Mouse (Mus musculus) liver, embryonic 14.5 days (tissue): Measurements from ENCODE around the gene Apex1. TPM values are rescaled to one million over a fixed set of nuclear protein-coding genes. Genes with fewer than 3 reads are reported as not detected.
A peak's percentile ranks its signal among the peaks of the same experiment; 100 is the strongest.

Source experiments
- ATAC-seq: fragments of 200-750 bp; cut with Nextera tagmentation; 2 replicates; pipeline ENCODE4 v1.8.0; 2017; ENCODE audit warnings: moderate number of reproducible peaks, mild to moderate bottlenecking, moderate library complexity; ENCODE audit not compliant: insufficient read depth
- DNase-seq, 3 experiments: peaks; one replicate each; pipeline ENCODE4 v3.0.0-alpha.2; 2012 to 2013; ENCODE audit warnings: low read depth in 3 of 3, low spot score in 3 of 3
- H3K27ac ChIP-seq: fragments of 300-500 bp; sonication (generic); 2 replicates; pipeline ENCODE4 v1.5.1; 2014; ENCODE audit warnings: moderate library complexity, mild to moderate bottlenecking, control low read depth, inconsistent platforms
- H3K27me3 ChIP-seq: fragments of 300-500 bp; sonication (generic); 2 replicates; pipeline ENCODE4 v1.6.1; 2014; ENCODE audit warnings: mild to moderate bottlenecking, low read length, moderate library complexity; ENCODE audit not compliant: control insufficient read depth, insufficient read depth
- H3K36me3 ChIP-seq: fragments of 300-500 bp; sonication (generic); replicated peaks from 2 replicates; pipeline ENCODE4 v1.6.1; 2014; ENCODE audit warnings: low read depth; ENCODE audit not compliant: control insufficient read depth, insufficient read depth
- H3K4me1 ChIP-seq, 2 experiments: fragments of 200-500 bp in 1 of 2; fragments of 300-500 bp in 1 of 2; sonication (generic) in 1 of 2; replicated peaks; 2 replicates each; pipeline ENCODE4 v1.6.1; 2012 to 2014; ENCODE audit warnings: antibody characterized with exemption in 1 of 2, inconsistent platforms in 1 of 2, low read length in 1 of 2; ENCODE audit not compliant: control insufficient read depth in 2 of 2, insufficient read depth in 2 of 2
- H3K4me2 ChIP-seq: fragments of 300-500 bp; sonication (generic); 2 replicates; pipeline ENCODE4 v1.6.1; 2014; ENCODE audit warnings: low read depth, mild to moderate bottlenecking, control low read depth, moderate library complexity
- H3K4me3 ChIP-seq, 2 experiments: fragments of 200-500 bp in 1 of 2; fragments of 300-500 bp in 1 of 2; sonication (generic) in 1 of 2; 2 replicates each; pipeline ENCODE4 v1.5.1; 2012 to 2014; ENCODE audit warnings: low read depth in 2 of 2, low read length in 2 of 2, mild to moderate bottlenecking in 2 of 2, control low read depth in 1 of 2, inconsistent platforms in 1 of 2, moderate library complexity in 1 of 2; ENCODE audit not compliant: insufficient read depth in 1 of 2
- H3K9ac ChIP-seq: fragments of 300-500 bp; sonication (generic); replicated peaks from 2 replicates; pipeline ENCODE4 v1.6.1; 2014; ENCODE audit warnings: mild to moderate bottlenecking, control low read depth, moderate library complexity
- H3K9me3 ChIP-seq: fragments of 300-500 bp; sonication (generic); 2 replicates; pipeline ENCODE4 v1.6.1; 2016; ENCODE audit warnings: low read length, mixed read lengths; ENCODE audit not compliant: control insufficient read depth
- CTCF ChIP-seq: IDR thresholded peaks from 2 replicates; pipeline ENCODE4 v1.5.1; 2016; ENCODE audit warnings: antibody characterized with exemption, low read depth, control low read depth
- EP300 ChIP-seq: IDR thresholded peaks from 2 replicates; pipeline ENCODE4 v1.6.1; 2016; ENCODE audit warnings: antibody characterized with exemption, low read depth
- WGBS: fragments of 180-500 bp; shearing (Covaris S2); extraction: QIAGEN DNeasy Blood & Tissue Kit; methylation state at CpG from one replicate; pipeline ENCODE4 v1.1.7; 2014; ENCODE audit not compliant: insufficient replicate concordance; 5-methylcytosine and 5-hydroxymethylcytosine counted together
- polyA plus RNA-seq, 2 experiments: library from polyadenylated mRNA; depleted of rRNA in 1 of 2; stranded (reverse) in 1 of 2; unstranded in 1 of 2; fragments of >200 nt; fragmentation: Nextera tagmentation in 1 of 2; extraction: Ambion mirVana in 1 of 2; gene quantifications; 2 replicates each; pipeline versions ENCODE4 v1.2.1 to v1.2.3; 2012 to 2014

Gene Apex1
- polyA plus RNA-seq, 2 experiments = 51.3 to 90.8 TPM

DNA sequence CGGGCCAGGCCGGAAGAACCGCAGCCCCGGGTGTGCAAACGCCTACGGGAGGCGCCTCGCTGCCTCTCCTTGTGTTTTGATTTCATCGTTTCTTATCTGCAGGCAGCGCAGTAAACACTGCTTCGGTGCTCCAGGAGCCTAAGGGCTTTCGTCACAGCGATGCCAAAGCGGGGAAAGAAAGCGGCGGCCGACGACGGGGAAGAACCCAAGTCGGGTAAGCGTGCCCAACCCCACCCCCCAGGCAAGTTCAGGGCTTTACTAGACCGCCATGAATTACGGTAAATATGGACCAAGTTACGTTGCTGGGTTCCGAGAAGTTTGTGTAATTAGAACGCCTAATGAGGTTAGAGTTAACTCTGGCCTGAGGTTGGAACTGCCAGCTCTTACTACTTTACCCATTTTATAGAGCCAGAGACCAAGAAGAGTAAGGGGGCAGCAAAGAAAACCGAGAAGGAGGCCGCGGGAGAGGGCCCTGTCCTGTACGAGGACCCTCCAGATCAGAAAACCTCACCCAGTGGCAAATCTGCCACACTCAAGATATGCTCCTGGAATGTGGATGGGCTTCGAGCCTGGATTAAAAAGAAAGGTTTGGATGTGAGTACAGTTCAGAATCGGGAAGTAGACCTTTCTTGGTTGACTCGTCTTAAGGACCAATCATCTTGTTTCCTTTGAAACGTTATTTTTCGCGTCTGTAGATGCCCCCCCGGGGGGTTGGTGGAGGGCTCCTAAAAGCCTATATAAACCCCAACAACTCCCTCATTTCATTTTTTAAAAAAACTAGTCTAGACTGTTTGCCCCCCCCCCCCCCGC lies 548 bp downstream of the Apex1 start:
- H3K27ac ChIP-seq = peak overlapping the region; percentile 72
- H3K27me3 ChIP-seq = no peaks in the 10 kb centered on the region
- peak overlapping the region; percentile 77 to 85 for H3K4me3 ChIP-seq
- peaks cover 31% of the 10 kb centered on the region for H3K36me3 ChIP-seq
- H3K4me2 ChIP-seq = peak overlapping the region; percentile 96
- peak overlapping the region; percentile 69 for H3K9ac ChIP-seq
- WGBS = under 1% methylated on average over 38 of the region's 38 CpGs
- peak in 2 of 3 experiments; percentile 37 to 42 for DNase-seq
- ATAC-seq = peak; percentile 68
- no peak for TF ChIP-seq CTCF
- TF ChIP-seq EP300 = no peak
- H3K9me3 ChIP-seq = no peaks in the 10 kb centered on the region
- H3K4me1 ChIP-seq = peaks cover 3 to 13% of the 10 kb centered on the region in 2 experiments; a peak in 3 of 4 replicates

DNA sequence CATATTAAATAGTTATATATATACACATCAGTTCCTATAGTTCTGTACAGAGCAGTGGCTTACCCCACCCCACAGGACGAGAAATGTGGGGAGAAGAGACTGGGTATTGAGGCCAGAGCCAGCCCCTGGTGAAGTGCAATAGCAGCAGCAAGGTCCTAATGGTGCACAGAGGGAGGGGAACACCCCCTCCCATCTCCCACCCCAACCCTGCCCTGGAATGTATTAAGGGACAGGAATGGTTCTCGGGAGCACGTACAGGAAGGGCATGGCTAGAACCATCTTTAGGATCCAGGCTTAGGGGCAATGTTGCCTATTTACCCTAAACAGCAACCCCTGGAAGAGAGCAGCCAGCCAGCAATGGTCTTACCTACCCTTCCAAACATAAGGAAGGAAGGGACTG lies 2.6 kb downstream of the Apex1 start:
- Histone ChIP-seq H3K36me3 (peaks cover 31% of the 10 kb centered on the region), H3K9ac (no peak overlapping the region), H3K27ac (no peak overlapping the region), H3K4me2 (no peak overlapping the region), H3K9me3 (no peaks in the 10 kb centered on the region), H3K4me3 (no peak overlapping the region), H3K27me3 (no peaks in the 10 kb centered on the region), H3K4me1 (peaks cover 12 to 22% of the 10 kb centered on the region in 2 experiments)
- TF ChIP-seq EP300 (no peak), CTCF (no peak)
- WGBS = 79% methylated on average over 3 of the region's 3 CpGs
- DNase-seq (no peak), ATAC-seq (no peak)

DNA sequence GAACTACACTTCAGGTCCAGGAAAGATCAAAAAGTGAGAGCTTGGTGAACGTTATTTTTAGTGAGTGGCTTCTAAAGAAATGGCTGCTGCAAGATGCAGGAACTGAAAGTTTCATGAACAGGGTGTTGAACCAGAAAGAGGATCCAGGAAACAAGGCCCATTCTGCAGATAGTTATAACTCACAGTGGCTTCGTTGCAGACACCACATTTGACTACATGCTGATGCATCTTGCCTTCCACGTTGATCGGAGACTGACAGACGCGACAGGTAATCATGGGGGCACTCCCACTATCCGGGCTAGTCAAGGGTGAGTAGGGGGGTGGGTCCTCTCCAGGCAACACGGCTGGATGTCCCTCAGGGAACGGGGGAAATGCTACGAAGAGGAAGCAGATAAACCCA lies 5.2 kb downstream of the Apex1 start:
- H3K4me1 ChIP-seq = peaks cover 13 to 23% of the 10 kb centered on the region in 2 experiments
- peak overlapping the region; percentile 35 for H3K27ac ChIP-seq
- peak overlapping the region; percentile 89 for H3K4me2 ChIP-seq
- TF ChIP-seq CTCF (no peak), EP300 (no peak)
- ATAC-seq (no peak), DNase-seq (no peak)
- 10% methylated on average over 10 of the region's 10 CpGs for WGBS
- peak overlapping the region; percentile 71 to 81 for H3K4me3 ChIP-seq
- H3K9me3 ChIP-seq = no peaks in the 10 kb centered on the region
- H3K9ac ChIP-seq = peak overlapping the region; percentile 79
- H3K27me3 ChIP-seq = no peaks in the 10 kb centered on the region
- peaks cover 31% of the 10 kb centered on the region for H3K36me3 ChIP-seq

DNA sequence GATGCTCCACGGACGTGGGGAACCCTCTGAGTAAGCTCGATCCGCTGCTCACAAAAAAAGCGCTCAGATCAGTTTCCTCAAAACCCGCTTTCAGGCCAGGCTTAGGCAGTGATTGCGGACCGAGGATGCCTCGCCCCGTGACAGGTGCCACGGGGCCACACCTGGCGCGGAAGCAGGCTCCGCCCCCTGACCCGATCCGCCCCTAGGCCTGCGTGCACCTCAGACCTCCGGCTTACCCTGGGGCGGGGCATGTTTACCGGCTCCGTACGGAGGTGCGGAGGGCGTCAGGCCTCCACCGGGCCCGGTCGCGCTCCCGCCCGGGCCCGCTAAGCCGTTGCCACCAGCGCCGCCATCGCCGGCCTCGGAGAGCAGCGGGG lies 5.6 kb downstream of the Apex1 start:
- ATAC-seq (peak; percentile 66), DNase-seq (peak; percentile 51 to 66 (median 52))
- Histone ChIP-seq H3K27me3 (no peaks in the 10 kb centered on the region), H3K9ac (peak overlapping the region; percentile 79), H3K4me2 (peak overlapping the region; percentile 89), H3K4me1 (peaks cover 13 to 23% of the 10 kb centered on the region in 2 experiments), H3K36me3 (peaks cover 31% of the 10 kb centered on the region), H3K27ac (peak overlapping the region; percentile 35), H3K9me3 (no peaks in the 10 kb centered on the region), H3K4me3 (peak overlapping the region; percentile 71 to 81)
- TF ChIP-seq EP300 (no peak), CTCF (no peak)
- 0% methylated on average over 38 of the region's 38 CpGs for WGBS

DNA sequence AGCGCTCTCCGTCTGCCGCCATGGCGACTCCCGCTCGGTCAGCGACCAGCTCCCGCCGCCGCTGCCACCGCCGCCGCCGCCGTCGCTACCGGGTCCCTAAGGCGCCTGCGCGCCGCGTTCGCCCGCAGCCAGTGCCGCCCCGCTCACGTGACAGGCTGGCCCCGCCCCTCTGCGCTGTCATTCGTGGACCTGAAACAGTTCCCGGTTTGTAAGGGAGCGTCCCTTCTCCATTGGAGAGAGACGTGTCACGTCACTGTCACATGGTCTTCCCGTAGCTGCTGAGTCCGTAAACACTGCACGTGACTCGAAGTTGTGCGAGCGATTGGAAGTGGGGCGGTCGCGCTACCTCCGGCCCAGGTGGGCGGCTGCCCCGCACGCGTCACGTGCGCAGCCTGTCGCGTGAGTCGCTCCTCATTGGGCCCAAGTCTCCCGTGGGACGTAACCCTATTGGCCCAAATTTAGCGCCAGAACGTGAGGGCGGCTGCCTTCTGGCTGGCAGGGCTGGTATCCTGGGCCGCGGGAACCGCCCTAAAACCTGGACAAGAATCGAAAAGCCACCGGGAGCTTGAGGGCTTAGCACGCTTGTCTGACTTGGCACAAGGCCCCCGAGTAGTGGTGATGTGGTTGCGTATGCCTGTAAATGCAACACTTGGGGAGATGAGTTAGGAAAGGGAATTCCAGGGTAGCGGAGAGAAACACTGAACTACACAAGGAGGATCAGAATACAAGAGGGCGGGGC lies 6.2 kb downstream of the Apex1 start, which contains the start of the genes Pip4p1 and Pnp:
Pip4p1 (minus strand) TSS at position 103 of the 739 bp plus-strand sequence.
Pnp (plus strand) TSS at position 329 of the 739 bp plus-strand sequence.
- TF ChIP-seq EP300 (no peak; the same call in 1 of the 2 replicates), CTCF (no peak)
- peak within 1 kb of the TSS; percentile 74 for H3K27ac ChIP-seq
- WGBS = under 1% methylated on average over 57 of the region's 68 CpGs

More for the DNA sequence above, 6.2 kb downstream of the Apex1 start, which contains the start of the genes Pip4p1 and Pnp:
- Histone ChIP-seq H3K36me3 (peaks cover 31% of the 10 kb centered on the region), H3K4me2 (peak within 1 kb of the TSS; percentile 89), H3K9ac (peak within 1 kb of the TSS; percentile 79), H3K27me3 (no peaks in the 10 kb centered on the region), H3K4me3 (peak within 1 kb of the TSS; percentile 71 to 84), H3K9me3 (no peaks in the 10 kb centered on the region), H3K4me1 (peaks cover 13 to 21% of the 10 kb centered on the region in 2 experiments)
- peak; percentile 96 for ATAC-seq
- DNase-seq = peak; percentile 100
